Mouse (Mus musculus) CH12.LX (cell line): ENCODE measurements around the gene Tmem52.

Experiments used
- BHLHE40 ChIP-seq: IDR thresholded peaks from 2 replicates; pipeline ENCODE4 v1.6.1; 2011; ENCODE audit warnings: mild to moderate bottlenecking, low read depth, low read length, improper control_type of control experiment
- CTCF ChIP-seq, 2 experiments: IDR thresholded peaks in 1 of 2; conservative IDR thresholded peaks in 1 of 2; 2 replicates each; pipeline ENCODE4 v1.5.1; 2011 to 2012; ENCODE audit warnings: low read depth in 2 of 2, low read length in 2 of 2, improper control_type of control experiment in 1 of 2, inconsistent platforms in 1 of 2, mild to moderate bottlenecking in 1 of 2, moderate library complexity in 1 of 2
- MYC ChIP-seq: IDR thresholded peaks from 2 replicates; pipeline ENCODE4 v1.6.1; 2011; ENCODE audit warnings: low read depth, mild to moderate bottlenecking, improper control_type of control experiment, low read length
- NRF1 ChIP-seq: IDR thresholded peaks from 2 replicates; pipeline ENCODE4 v1.6.1; 2014; ENCODE audit warnings: low read depth, mild to moderate bottlenecking, inconsistent platforms, low read length, improper control_type of control experiment, moderate library complexity
- POLR2A ChIP-seq: IDR thresholded peaks from 2 replicates; pipeline ENCODE4 v1.6.1; 2011; ENCODE audit warnings: low read depth, mild to moderate bottlenecking, improper control_type of control experiment, low read length
- POLR2AphosphoS2 ChIP-seq: IDR thresholded peaks from 2 replicates; pipeline ENCODE4 v1.6.1; 2011; ENCODE audit warnings: low read depth, low read length, improper control_type of control experiment
- ZNF384 ChIP-seq: IDR thresholded peaks from 2 replicates; pipeline ENCODE4 v1.6.1; 2012; ENCODE audit warnings: low read depth, low read length, improper control_type of control experiment, inconsistent platforms

GRCm38 (mm10) chr4:155472716-155473290 is 3.9 kb downstream of the Tmem52 start:
- TF ChIP-seq POLR2A (no peak), CTCF (conservative IDR thresholded peaks at IDR 0.05 in 1 of 2, IDR thresholded peaks at IDR 0.05 in 1 of 2; ENCODE audit: low read depth in 2 of 2, low read length in 2 of 2) (no peak), MYC (no peak), BHLHE40 (no peak), NRF1 (no peak), ZNF384 (no peak), POLR2AphosphoS2 (no peak)
